Mouse (Mus musculus): Measurements from ENCODE around the gene Capn12.

Capn12 gene

GRCm38 (mm10) chr7:28921178-28921577 is 40.0 kb downstream of the Capn12 start:
- peak; percentile 29 for DNase-seq (ENCODE audit: low read depth)

GRCm38 (mm10) chr7:28921722-28922465 is 40.7 kb downstream of the Capn12 start:
- DNase-seq (ENCODE audit: low read depth), result no peak

- DNase-seq (ENCODE audit: low read depth), result no peak
Observed at GRCm38 (mm10) chr7:28922606-28923005, 41.4 kb downstream of the Capn12 start.

- DNase-seq (ENCODE audit: low read depth), result no peak
Observed at GRCm38 (mm10) chr7:28923865-28924291, 42.7 kb downstream of the Capn12 start.

- DNase-seq (ENCODE audit: low read depth), result no peak
Observed at GRCm38 (mm10) chr7:28924802-28925201, 43.6 kb downstream of the Capn12 start.

GRCm38 (mm10) chr7:28925317-28925716 is 44.1 kb downstream of the Capn12 start:
- DNase-seq (ENCODE audit: low read depth), result no peak

GRCm38 (mm10) chr7:28926172-28926571 is 45.0 kb downstream of the Capn12 start:
- DNase-seq (ENCODE audit: low read depth), result no peak

- no peak for DNase-seq (ENCODE audit: low read depth)
Observed at GRCm38 (mm10) chr7:28929381-28929780, 48.2 kb downstream of the Capn12 start.

GRCm38 (mm10) chr7:28930320-28931031 is 49.3 kb downstream of the Capn12 start:
- DNase-seq (ENCODE audit: low read depth), result no peak

- no peak for DNase-seq (ENCODE audit: low read depth)
Observed at GRCm38 (mm10) chr7:28931032-28931694, 49.9 kb downstream of the Capn12 start.

GRCm38 (mm10) chr7:28931695-28932039 is 50.4 kb downstream of the Capn12 start:
- DNase-seq (ENCODE audit: low read depth), result no peak

GRCm38 (mm10) chr7:28932421-28933041 is 51.3 kb downstream of the Capn12 start:
- DNase-seq (ENCODE audit: low read depth), result no peak

- DNase-seq (ENCODE audit: low read depth), result no peak
Observed at GRCm38 (mm10) chr7:28933825-28934224, 52.6 kb downstream of the Capn12 start.

- DNase-seq (ENCODE audit: low read depth), result no peak
Observed at GRCm38 (mm10) chr7:28936787-28937186, 55.6 kb downstream of the Capn12 start.

GRCm38 (mm10) chr7:28938654-28939053 is 57.4 kb downstream of the Capn12 start:
- no peak for DNase-seq (ENCODE audit: low read depth)

GRCm38 (mm10) chr7:28939418-28940183 is 58.4 kb downstream of the Capn12 start:
- DNase-seq (ENCODE audit: low read depth), result no peak

- no peak for DNase-seq (ENCODE audit: low read depth)
Observed at GRCm38 (mm10) chr7:28941129-28941528, 59.9 kb downstream of the Capn12 start.

GRCm38 (mm10) chr7:28941542-28941941 is 60.3 kb downstream of the Capn12 start:
- no peak for DNase-seq (ENCODE audit: low read depth)

All from c-Kit-positive CD71-positive TER-119-negative erythroid progenitor cells, embryonic 14.5 days (primary cell).